Mouse (Mus musculus) kidney, adult 18-20 months (tissue): ENCODE measurements around the gene Chit1.

Experiments
- DNase-seq: peaks from one replicate; pipeline ENCODE4 v3.0.0; 2021

The Chit1 gene

DNA sequence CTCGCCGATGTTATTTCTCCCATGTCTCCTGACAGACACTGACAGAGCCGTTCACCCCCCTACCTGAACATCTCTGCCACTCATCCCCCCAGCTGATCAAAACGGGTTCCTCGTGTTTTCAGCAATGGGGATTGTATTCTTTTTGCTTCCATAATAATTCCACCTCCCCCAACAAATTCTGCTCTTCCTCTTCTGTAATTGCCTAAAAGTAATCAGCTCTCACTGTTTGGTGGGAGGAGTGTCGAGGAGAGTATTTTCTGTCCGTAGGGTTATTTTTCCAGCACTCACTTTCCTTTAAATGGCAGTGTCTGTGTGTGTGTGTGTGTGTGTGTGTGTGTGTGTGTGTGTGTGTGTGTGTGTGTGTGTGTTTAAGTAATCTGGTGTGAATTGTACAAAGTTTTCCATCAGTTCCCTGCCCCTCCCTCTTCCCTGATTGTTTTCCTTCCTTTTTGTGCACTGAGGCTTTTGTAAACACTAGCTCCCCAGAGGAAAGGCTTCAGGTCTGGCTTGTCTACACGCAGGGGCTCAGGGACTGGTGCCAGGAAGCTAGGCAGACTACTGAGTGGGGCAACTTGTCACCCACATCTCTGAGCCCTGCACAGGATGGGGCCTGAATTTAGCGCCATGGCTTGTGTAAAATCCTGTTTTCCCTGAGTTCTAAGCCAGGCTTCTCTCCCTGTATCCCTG is 31.4 kb upstream of the Chit1 start:
- DNase-seq: peak; percentile 63

DNA sequence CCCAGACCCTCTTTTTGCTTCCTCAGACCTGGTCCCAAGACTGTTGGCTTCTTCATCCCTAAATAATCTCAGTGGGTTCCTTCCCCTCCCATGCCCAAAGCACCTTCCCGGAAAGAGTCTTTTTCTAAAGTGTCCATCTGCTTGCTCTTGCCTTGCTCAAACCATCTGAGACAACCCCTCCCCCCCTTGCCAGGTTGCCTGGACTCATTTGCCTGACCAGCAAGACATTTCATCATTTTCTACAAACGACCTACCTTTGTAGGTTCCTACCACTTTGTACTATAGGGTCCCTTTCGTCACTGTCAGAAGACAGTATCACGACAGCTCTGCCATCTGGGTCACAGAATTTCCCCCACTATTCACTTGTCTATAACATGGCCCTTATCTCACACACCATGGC is 30.6 kb upstream of the Chit1 start:
- no peak for DNase-seq

DNA sequence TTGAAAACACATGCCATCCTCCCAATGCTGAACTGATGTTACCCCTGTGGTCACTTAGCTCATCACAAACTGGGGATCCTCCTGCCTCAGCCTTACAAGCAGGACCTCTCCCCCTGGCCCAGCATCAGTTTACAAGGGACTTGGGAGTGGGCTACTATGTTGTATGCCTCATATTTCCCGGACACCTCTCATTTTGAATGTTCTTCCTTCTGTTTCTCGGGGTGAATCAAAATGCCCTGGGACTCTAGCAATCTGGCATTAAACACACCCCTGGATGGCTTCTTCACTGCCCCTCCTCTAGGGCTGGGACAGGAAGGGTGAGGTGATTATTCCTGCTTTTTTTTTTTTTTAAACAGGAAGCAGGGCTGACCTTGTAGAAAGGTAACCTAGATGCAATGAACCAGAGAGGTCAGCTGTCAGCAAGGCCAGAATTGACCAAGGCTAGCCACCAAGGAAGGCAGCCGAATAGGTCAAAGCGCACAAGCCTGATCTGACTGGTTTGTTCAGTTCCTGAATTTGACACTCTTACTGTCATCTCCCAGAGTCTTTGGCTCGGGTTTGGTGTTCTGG is 30.1 kb upstream of the Chit1 start:
- DNase-seq: peak; percentile 36

DNA sequence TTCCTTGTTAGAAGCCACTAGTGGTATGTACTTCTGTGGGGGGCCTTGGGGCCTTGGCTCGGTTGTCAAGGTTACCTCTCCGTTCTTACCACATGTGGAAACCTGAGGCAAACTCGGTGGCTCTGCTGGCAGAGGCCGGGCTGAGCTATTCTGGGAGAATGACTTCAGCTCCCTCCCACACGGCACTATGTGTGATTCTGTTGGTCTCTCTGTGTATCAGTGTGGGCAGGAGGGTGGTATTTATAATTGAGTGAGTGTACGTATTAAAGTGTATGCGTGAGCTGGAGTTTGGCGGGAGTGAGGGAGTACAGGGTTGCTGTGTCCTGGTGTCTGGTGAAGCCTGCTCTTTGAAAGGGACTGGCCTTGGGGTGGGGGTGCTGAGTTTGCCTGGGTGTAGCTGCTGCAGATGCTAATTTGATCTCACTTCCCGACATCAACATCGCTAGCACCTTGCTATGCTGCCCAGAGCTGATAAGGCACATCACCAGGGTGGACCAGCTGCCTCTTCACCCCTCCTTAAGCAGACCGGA is 28.0 kb upstream of the Chit1 start:
- DNase-seq: peak; percentile 42

DNA sequence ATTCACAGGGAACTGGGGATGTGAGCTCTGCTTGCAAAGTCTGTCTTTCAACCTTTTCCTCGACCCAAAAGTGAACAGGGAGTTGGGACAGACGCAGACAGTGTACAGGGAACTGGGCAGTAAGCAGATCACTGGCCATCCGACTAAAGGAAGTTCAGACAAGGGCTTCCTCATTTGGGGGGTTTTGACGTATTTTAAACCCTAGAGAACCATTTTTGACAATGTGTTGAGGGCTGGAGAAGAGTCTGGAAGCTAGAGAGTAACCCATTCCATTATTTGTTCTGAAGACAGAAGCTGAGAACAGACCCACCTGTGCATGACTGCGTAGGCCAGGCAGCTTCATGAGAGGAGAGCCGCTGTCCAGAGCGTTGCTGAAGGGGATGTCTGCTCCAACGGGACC is 27.4 kb upstream of the Chit1 start:
- no peak for DNase-seq

DNA sequence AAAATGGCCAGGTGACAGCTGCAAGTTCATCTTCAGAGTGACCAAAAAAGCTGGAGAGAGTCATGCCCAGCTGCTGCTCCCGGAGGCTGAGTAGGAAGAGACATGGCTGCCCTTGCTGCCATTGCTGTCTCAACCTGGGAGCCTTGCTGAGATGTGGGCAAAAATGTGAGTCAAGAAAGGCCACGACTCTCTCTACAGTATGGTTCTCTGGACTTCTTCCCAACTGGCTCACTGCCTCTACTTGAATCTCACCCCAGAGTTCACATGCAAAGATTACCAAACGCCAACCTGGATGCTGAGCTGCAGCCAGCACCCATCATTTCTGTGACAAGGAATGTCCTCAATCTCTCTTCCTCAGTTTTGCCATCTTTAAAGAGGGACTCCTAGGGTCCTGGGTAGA is 26.9 kb upstream of the Chit1 start:
- no peak for DNase-seq

DNA sequence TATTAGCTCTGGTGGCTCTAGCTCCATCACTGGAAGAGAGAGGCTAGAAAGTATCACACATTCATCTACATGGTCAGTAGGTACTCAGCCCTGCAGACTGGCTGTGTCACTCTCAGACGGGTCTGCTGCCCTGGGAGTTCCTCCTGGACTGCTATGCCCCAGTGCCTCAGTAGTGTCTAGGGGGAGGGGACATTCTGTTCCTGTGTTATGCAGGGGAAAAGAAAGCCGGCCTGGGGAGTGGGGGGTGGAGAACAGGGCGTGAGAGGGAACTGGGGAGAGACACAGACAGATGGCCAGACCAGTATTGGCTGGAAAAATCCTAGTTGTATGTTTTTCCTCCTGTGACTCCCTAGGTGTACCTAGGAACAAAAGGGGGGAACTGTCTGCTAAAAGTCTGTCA is 25.0 kb upstream of the Chit1 start:
- DNase-seq: no peak

DNA sequence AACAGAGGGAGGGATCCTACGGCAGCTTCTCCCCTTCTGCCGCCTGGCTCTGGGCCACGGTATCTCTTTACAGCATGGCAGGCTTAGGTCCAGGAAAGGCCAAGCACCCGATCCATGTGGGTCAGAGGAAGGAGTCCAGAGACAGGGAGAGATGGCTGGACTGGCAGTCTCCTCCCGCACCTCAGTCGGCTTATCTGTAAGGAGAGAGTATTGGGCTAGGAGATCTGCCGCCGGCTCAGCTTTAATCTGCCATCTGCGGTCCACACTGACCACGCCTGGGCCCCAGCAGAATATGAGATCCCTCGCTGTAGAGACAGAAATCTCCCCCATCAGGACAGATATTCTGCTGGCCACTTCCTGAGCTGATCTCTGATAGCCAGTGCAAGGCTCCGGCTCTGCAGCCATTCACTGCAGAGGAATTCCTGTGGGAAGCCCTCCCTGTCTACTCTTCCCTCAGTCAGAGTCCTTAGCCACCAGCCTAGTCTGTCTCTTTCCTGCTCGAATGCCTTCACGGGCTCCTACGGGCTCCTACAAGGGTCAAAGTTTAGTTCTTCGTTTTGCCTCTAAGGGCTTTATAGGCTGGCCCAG is 24.1 kb upstream of the Chit1 start:
- DNase-seq: peak; percentile 53

DNA sequence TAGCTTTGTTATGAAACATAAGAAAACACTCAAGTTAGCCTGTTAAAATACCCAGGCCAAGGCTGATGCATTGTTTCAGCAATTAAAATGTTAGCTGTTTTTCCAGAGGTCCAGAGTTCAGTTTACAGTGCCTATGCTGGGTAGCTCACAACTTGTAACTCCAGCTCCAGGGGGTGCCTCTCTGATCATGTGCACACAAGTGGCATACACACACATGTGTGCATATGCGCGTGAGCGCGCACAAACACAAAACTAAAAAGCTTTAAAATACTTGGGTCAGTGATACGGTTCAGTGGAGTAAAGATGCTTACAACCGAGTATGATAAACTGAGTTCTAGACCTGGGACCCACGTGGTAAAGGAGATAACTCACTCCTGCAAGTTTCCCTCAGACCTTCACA is 22.0 kb upstream of the Chit1 start:
- DNase-seq: no peak

DNA sequence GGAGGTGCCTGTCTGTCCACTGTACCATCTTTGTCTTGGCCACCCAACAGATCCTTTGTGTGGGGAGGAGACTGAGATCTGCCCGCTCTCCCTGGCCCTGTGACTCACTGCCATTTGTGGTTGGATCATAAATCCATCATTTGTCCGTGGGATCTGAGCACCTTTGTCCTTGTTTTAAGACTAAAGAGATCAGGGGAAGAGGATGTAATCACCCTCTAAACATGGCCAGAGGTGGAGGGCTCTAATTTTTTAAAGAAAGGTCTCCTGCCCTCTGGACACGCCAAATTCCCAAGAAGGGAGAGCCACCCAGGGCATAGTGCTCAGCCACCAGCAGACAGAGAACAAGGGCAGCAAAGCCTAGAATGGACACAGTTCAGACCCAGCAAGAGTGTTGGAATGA is 19.2 kb upstream of the Chit1 start:
- no peak for DNase-seq

DNA sequence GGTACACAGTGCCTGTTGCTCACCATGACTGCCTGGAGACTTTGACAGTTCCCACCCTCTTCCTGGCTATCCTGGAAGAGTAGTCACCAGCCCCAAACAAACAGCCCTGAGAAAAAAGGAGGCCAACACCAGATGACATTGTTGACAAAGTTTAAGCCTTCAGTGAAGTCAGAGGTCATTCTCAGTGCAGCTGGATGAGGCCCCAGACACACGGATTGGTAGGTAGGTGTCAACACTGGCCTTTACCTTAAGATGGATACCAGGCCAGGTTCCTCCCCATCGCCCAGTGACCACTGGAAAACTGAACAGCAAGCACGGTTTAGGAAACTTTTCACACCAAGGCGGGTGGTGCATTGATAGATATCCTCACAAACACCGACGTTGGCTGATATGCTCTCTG is 18.7 kb upstream of the Chit1 start:
- DNase-seq: no peak

DNA sequence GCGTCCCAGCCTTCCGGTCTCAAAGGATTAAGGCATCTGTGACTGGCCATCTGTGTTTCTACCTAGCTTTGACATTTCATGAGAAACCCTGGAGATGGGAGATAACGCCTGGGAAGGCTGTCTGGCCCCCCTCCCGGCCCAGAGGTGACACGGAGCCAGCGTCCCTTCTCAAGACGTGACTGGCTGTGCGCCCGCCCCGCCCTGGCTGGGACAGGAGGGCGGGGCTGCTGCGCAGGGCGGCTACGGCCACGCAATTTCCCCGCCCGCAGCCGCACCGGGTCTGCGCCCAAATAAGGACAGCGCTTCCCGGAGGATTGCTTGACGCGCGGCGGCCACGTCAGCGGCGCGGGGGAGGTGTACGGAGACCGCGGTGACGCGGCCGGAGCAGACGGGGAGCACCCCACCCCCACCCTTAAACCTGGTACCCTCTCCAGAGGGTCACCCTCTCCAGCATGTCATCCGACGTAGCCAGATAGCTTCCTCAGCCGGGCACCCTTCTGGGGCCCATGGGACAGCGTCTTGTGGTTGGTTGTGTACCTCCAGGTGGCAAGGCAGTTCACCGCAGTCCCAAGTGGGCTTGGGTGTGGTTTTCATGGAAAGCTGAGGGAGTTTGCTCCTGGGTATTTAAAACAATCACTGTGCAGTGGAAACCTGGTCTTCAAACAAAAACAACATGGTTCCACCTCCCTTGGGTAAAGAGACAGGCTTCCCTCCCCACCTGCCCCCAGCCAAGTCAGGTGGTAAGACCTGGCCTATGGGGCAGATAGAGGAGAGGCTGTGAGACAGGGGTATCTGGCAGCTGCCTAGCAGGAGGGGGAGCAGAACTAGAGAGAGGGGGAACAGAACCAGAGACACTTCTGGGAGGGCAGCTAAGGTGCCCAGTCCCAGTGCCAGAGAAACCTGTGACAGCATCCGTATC is 17.9 kb upstream of the Chit1 start:
- DNase-seq: peak; percentile 93

DNA sequence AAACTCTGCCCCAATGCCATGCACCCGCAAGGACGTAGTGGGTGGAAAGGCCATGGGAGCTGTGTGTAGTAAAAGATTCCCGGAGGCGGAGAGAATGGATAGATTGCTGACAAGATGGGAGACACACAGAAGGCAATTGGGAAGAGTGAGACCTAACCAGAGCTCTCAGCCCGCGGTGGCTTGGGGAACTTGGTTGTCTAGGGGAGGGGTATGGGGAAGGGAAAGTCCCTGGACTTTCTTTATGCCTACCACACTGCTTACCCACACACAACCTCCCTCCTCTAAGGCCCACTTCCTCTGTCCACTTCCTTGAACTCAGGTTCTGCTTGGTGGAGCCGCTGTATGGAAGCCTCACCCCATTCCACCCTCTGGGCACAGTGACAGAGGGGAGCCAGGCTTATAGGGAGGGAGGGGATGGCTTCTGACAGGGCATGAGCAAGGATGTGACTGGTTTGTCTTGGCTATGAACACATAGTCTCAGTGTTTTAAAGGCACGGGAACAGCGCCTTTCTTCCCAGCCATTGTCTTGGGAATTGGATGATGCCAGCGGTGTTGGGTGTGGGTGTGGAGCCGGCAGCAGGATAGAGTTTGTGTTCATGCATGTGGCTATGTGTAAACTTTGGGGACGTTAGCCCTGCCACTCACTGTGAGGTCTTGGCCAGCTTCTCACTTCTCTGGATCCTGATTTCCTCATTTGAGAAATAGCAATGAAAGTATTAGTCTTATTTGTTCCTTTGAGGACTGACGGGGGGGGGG is 17.1 kb upstream of the Chit1 start:
- DNase-seq: no peak

DNA sequence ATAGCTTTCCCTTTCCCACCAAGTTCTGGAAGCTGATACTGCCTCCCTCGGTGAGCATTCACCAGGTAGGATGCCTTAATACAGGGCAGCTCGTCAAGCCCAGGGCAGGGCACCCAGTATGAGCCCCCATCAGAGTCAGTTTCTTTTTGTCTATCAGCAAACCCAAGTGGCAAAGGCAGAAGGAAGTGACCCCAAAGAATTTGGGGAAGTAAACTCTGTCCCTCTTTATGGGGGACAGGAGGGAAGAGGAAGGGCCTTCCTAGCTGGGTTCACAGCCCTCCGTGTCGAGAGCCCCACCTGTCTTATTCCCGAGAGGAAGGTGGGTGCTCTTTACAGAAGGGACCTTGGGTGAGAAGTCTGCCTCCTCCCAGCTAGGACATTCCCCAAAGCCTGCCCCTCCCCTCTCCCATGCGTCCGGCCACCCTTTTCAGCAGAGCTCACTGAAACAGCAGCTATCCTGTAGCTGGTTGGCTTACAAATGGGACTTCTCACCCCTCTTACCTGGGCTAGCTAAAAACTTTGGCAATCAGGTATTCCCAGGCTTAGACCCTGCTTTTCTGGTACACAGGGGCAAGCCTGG is 15.9 kb upstream of the Chit1 start:
- DNase-seq: no peak

DNA sequence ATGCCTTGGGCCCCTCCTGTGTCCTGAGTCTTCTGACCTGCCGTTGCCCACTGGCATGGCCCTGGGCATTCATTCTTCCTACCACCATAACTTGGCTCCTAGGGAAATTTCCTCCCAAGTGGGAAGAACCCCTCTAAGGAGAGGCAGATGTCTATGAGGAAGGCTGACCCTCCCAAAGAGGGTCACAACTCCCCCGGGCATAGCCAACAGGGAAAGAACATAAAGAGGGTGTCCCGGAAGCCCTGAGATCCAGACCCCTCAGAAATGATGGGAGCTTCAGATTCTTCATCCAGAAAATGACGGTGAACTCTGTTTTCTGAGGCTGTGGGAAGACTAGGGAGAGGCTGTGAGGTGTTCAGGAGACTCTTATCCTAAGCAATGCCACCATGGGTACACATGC is 15.3 kb upstream of the Chit1 start:
- DNase-seq: no peak

DNA sequence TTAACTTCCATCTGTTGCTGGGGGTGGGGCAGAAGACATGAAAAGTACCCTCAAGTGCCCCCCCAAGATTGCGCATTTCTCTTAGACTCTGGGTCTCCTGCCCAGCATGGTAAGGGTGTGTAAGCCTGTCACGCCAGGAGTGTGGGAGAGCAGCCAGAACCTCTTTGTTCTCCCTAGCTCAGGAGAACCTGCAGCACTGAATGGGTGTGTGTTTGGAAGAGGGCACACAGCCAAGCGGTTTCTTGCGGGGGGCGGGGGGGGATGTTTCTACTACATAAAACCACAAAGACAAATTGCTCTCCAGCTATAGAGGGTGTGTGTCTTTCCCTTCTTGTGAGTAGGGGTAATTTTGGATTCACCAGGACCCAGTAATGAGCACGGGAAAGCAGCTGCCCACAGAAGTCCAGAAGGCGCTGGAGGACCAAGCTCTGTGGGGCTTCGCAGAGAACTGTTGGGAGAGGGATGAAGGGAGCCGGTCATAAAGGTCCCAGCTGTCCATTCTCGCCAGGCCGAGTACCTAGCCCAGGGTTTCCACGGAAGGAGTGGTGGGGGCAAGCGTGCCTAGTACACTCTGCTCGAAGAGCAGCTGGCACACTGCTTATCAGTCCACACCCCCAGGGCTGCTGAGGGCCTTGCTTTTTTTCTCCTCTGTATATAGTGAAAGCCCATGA is 14.6 kb upstream of the Chit1 start:
- no peak for DNase-seq

DNA sequence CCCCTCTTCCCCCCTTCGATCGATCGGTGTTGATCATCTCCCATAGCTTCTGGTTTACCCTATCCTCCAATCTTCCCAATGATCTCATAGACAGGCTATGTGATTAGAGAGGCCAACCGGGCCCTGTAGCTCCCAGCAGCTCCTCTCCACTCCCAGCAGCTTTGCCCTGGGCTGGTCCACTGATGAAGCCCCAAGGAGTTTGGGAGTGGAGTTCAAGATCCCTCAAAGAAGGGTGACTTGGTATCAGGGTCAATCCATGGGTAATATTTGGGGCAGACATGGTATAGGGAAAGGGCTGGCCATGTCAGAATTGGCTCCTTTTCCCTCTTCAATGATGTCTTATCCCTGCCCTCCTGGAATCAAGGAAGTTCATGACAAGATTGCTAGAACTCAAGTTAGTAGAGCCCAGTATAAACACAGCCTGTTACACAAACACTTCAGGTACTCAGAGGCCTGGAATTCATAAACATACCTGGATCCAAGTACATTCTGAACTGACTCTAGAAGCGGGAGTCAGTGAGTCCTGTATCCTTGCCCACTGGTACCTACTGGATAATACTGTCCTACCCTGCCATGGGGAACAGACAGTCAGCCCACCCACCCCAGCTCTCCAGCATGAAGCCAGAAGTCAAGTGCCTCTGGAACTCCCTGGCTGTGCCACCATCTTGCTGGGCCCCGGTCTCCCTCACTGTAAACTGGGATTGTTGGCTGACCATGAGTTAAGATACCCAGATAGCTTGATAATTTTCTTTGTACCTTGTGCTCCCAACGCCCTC is 13.8 kb upstream of the Chit1 start:
- no peak for DNase-seq

DNA sequence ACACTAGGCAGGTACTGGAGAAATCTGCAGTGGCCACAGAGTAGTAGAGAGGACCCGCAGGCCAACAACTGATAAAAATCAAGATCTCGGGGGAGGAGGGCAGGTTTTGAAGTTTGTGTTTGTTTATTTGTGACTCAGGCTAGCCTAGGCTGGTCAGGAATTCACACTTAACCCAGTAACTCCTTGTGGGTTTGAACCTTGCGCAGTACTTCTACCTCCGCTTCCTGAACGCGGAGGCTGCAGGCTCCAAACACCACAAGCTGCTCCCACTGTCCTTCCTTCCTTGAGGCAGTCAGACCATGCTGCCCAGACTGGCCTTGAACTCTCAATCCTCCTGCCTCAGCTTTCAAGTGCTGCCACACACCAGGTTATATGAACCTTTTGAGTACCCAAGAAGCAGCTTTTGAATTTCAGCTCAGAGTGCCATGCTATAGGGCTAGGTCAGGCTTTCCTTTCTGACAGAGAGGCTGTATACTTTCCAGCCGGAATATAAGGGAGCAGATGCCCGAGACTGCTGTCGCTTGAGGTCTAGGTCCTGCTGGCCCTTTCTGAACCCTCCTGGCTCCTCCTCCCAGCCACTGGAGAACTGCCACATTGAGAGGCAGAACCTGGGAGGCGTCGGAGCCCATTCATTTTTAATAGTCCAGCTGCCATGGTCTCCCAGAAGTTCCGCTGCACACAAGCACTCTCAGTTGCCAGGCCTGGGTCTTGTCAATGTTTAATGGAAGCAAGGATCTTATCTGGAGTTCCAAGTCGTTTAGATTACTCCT is 12.9 kb upstream of the Chit1 start:
- DNase-seq: peak; percentile 72

DNA sequence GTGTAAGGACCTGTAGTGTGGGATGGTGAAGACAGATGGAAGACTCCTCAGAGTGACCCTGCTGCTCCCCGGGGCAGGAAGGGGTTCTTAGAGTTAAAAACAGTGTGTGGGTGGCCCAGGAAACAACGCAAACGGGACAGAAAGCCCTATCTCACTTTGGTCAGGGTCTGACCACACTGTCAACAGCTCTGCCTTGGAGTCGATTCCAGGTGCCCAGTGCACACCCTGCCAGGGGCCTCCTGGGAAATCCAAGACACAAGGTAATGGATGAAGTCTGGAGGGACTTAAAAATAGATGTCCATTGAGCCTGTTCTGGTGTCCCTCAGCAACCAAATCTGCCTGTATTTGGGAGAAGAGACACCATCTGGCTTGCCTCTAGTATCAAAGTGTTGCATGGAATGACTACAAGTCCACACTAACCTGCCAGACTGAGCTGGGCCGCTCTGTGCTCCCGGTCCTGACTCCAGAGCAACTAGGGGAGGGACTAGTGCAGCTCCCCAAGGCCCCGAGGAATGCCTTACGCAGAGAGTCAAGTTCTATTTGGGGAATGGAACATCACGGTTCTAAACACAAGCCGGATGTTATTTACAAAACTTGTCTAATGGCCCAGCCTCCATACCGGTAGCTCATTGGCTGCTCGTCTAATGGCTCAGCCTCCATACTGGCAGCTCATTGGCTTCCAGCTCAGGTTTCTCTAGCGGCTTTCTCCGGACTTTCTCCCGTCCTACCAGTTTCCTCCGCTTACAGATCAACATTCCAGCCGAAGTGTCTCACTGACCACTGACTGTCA is 12.1 kb upstream of the Chit1 start:
- peak; percentile 84 for DNase-seq
